Mouse (Mus musculus) E14TG2a.4 (cell line): ENCODE measurements around the gene Ubc.
"Not testable (repeated sequence)": the region's sequence is repeated elsewhere in the genome, so short reads cannot be mapped to it uniquely, and the experiment has no call there.

Experiments used
- H3K27me3 ChIP-seq: 2 replicates; pipeline ENCODE4 v1.6.1; 2014; ENCODE audit warnings: low read length, control low read depth; ENCODE audit not compliant: insufficient read depth
- H3K36me3 ChIP-seq: 2 replicates; pipeline ENCODE4 v1.6.1; 2014; ENCODE audit warnings: low read length, control low read depth; ENCODE audit not compliant: insufficient read depth
- H3K4me1 ChIP-seq: replicated peaks from 2 replicates; pipeline ENCODE4 v1.6.1; 2014; ENCODE audit warnings: low read depth, low read length, control low read depth
- H3K4me3 ChIP-seq: replicated peaks from 2 replicates; pipeline ENCODE4 v1.5.1; 2014; ENCODE audit warnings: mild to moderate bottlenecking, low read length
- H3K9me3 ChIP-seq: 2 replicates; pipeline ENCODE4 v1.6.1; 2014; ENCODE audit warnings: low read length, control low read depth
- CTCF ChIP-seq: conservative IDR thresholded peaks from 2 replicates; pipeline ENCODE4 v1.5.1; 2014; ENCODE audit warnings: low read length
- NANOG ChIP-seq: IDR thresholded peaks from 2 replicates; pipeline ENCODE4 v1.6.1; 2014; ENCODE audit warnings: borderline replicate concordance, low read length, mixed read lengths
- POU5F1 ChIP-seq: IDR thresholded peaks from 2 replicates; pipeline ENCODE4 v1.6.1; 2014; ENCODE audit warnings: low read length, borderline replicate concordance

Gene Ubc

DNA sequence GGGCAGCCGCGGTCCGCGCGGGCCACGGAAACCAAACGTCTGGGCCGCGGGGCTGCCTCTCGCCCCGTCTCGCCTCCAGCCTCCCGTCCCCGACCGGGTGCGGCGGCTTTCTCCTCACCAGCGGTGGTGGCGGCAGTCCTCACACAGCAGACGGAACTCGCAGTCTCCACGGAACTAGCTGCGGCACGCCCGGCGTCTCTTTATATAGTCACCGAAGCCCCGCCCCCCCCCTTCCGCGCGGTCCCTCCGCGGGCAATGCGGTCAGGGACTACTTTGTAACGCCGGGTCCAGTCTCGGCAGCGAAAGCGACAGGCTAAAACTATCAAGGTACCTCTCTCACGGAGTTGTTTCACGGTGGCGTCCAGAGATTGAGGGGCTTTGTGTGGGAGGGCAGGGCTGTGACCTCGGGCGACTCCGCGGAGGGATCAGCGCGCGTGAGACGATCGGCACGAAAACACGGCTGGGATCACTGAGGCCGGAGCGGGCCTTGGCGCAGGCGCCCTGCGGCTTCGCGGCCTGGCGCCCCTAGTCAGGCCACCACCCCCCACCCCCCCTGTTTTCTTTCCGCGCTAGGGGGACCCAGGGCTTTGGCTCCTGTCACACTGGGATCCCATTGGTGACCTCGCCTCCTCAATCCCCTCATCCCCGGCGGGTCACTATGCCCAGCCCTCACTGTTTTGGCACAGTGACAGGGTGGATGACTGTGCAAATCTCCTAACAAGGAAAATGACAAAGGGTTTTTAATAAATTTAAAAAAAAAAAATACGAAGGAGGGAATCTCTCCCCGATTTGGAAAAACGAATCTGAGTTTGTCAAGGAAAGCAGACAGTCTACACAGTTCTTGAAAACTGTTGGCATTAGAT lies at the start of gene Ubc:
TSS of gene Ubc (minus strand) at position 624 of the 863 bp plus-strand sequence.
- Histone ChIP-seq H3K4me3 (peak within 1 kb of the TSS; percentile 98), H3K27me3 (no peaks in the 10 kb centered on the region), H3K36me3 (peaks cover 24% of the 10 kb centered on the region), H3K9me3 (peaks cover 23% of the 10 kb centered on the region), H3K4me1 (peaks cover 47% of the 10 kb centered on the region)
- TF ChIP-seq CTCF (no peak), NANOG (no peak), POU5F1 (no peak; the same call in 1 of the 2 replicates)

DNA sequence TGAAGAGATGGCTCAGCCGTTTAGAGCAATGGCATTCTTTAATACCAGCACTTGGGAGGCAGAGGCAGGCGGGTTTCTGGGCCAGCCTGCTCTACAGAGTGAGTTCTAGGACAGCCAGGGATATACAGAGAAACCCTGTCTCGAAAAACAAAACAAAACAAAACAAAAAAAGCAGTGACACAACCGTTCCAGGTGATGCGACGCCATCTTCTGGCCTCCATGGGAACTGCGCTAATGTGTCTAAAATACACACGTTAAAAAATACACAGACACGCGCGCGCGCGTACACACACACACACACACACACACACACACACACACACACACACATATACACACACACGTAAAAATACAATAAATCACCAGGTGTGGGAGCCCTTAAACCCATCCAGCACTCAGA lies 44.3 kb upstream of the Ubc start:
- H3K36me3 ChIP-seq, result peaks cover 31% of the 10 kb centered on the region
- H3K27me3 ChIP-seq, result not testable (repeated sequence)
- peak; percentile 35 for TF ChIP-seq CTCF

DNA sequence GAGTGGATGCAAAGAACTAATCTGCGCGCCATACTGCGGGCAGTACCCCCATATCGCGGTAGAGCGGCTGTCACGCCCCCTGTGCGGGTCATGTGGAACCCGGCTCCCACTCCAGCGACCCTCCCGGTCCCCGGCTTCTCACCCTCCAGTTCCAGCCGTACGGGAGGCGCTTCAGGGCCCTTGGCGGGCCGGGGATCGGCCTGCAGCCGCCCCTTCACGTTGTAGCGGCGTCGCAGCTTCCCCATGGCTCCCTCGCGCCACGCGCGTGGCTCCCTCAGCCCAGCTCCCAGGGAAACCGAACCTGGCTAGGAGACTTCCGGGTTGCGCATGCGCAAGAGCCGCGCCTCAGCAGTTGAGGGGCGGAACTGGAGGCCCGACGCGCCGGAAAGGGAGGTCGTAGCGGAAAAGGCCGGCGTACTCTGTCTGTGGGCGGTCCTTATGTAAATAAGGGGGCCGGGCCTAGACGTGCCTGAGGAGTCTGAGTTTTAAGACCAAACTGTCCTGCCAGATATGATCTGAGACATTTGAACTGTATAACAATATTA lies 43.9 kb upstream of the Ubc start, which contains the start of gene Dhx37:
TSS of gene Dhx37 (minus strand) at position 329 of the 545 bp plus-strand sequence.
- H3K9me3 ChIP-seq, result no peaks in the 10 kb centered on the region
- peak within 1 kb of the TSS; percentile 98 for H3K4me3 ChIP-seq
- peaks cover 36% of the 10 kb centered on the region for H3K36me3 ChIP-seq
- H3K4me1 ChIP-seq, result peaks cover 50% of the 10 kb centered on the region
- no peak for TF ChIP-seq NANOG
- TF ChIP-seq POU5F1, result no peak
- TF ChIP-seq CTCF, result no peak
- no peaks in the 10 kb centered on the region for H3K27me3 ChIP-seq

More for the DNA sequence above, 44.3 kb upstream of the Ubc start:
- H3K4me3 ChIP-seq, result peak overlapping the region; percentile 98
- H3K4me1 ChIP-seq, result peaks cover 45% of the 10 kb centered on the region
- not testable (repeated sequence) for H3K9me3 ChIP-seq

DNA sequence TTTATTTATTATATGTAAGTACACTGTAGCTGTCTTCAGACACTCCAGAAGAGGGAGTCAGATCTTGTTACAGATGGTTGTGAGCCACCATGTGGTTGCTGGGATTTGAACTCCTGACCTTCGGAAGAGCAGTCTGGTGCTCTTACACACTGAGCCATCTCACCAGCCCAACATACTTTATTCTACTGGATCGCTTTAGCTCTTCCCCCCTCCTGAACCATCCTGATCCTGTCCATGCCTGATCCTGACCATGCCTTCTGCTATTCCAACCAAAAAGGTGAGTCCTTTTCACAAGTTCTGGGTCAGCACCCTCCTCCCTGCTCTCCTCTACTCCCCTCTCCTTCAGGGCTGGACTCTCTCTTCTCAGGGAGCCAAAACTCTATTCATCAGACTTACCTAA lies 42.3 kb upstream of the Ubc start:
- peak overlapping the region; percentile 98; the same call in 1 of the 2 replicates for H3K4me3 ChIP-seq
- peaks cover 64% of the 10 kb centered on the region for H3K4me1 ChIP-seq
- not testable (repeated sequence) for H3K9me3 ChIP-seq, H3K27me3 ChIP-seq
- peaks cover 52% of the 10 kb centered on the region for H3K36me3 ChIP-seq

DNA sequence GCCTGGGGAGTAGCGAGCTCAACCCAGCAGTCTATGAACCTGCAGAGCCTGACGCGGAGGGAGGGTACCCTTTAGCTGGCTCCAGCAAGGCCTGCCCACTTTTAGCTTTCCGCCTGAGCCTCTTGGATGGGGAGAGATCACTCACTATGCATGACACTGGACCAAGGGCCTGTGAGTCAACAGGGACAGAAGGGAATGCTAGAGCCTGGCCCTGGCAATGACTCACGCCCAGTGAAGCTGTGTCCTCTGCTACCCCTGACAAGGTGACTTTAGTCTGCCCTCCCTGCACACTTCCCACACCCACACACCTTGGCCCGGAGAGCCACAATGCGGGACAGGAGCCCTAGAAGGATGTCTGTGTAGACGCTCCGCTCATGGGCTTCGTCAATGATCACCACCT lies 36.3 kb upstream of the Ubc start:
- no peaks in the 10 kb centered on the region for H3K9me3 ChIP-seq
- no peaks in the 10 kb centered on the region for H3K27me3 ChIP-seq
- H3K36me3 ChIP-seq, result peaks cover 100% of the 10 kb centered on the region
- TF ChIP-seq NANOG (no peak), CTCF (no peak), POU5F1 (no peak)
- peaks cover 61% of the 10 kb centered on the region for H3K4me1 ChIP-seq
- peak overlapping the region; percentile 23; the same call in 1 of the 2 replicates for H3K4me3 ChIP-seq

DNA sequence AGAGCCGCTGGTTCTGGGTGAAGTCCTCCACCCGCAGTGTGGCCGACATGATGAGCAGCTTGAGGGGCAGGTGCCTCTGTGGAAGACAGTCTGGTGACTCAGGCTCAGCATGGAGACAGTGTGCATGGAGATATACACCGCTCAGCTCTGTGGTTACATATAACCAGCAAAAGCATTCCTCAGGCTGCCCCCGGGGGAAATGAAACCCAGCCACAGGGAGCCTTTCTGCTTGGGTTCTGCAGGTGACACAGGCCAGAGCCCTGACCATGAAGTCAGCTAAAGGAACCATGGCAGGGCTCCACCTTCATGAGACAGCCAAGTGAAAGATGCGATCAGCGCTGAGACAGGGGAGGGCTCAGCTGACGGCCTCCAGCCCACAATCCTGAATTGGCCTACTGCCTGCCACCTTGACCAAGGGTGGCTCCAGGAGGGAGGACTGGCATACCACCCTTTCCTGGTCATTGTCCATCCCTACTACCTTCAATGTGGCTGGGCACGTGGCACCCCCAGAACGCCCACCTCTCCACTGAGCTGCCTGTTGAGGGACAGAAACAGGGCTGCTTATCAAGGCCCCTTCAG lies 35.8 kb upstream of the Ubc start:
- H3K4me3 ChIP-seq, result no peak overlapping the region

DNA sequence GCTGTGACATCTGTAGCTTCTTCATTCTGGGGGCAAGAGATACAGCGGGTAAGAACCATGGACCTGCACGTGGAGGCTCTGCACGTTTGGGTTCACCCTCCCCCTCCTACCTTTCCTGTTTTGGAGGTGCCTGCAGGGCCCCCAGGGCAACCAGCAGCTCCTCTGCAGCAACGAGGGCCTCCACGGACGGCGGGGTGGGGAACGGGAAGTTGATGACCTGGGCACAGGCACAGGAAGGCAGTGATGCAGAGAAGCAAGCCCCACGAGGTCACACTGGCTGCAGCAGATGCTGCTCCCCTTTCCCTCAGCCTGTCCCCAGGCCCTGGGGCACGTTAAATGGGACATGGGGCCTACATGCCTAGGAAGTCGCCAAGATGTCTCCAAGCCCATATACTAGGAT lies 29.1 kb upstream of the Ubc start:
- Histone ChIP-seq H3K4me1 (peaks cover 36% of the 10 kb centered on the region), H3K9me3 (no peaks in the 10 kb centered on the region), H3K27me3 (no peaks in the 10 kb centered on the region), H3K36me3 (peaks cover 100% of the 10 kb centered on the region), H3K4me3 (peak overlapping the region; percentile 70)
- TF ChIP-seq POU5F1 (no peak), NANOG (no peak), CTCF (no peak)

More for the DNA sequence above, 35.8 kb upstream of the Ubc start:
- peaks cover 100% of the 10 kb centered on the region for H3K36me3 ChIP-seq
- H3K9me3 ChIP-seq, result no peaks in the 10 kb centered on the region
- H3K4me1 ChIP-seq, result peaks cover 64% of the 10 kb centered on the region
- H3K27me3 ChIP-seq, result no peaks in the 10 kb centered on the region
- TF ChIP-seq NANOG (no peak), CTCF (no peak), POU5F1 (no peak)

DNA sequence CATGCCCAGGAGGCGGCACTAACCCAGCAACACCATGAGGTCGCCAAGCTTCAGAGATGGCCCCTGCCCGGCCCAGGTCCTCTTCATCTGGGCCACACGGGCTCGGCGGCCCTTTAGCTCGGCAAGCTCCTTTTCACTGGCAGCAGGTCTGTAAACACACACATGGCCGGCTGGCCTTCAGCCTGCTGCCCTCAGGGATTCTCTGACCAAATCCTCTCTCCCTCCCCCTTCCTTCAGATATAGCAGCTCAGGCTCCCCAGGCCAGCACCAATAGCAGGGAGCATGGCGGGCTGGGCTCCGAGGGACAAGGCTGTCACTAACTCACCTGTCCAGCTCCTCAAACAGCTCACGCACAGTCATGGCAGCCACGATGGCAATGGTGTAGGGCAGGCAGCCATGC lies 28.6 kb upstream of the Ubc start:
- Histone ChIP-seq H3K27me3 (no peaks in the 10 kb centered on the region), H3K9me3 (no peaks in the 10 kb centered on the region), H3K36me3 (peaks cover 100% of the 10 kb centered on the region), H3K4me1 (peaks cover 36% of the 10 kb centered on the region), H3K4me3 (peak overlapping the region; percentile 70)
- TF ChIP-seq CTCF, result no peak
- TF ChIP-seq NANOG, result no peak
- TF ChIP-seq POU5F1, result no peak
